Mouse (Mus musculus): ENCODE results near the gene Pbx3. TPM values are rescaled to one million over a fixed set of nuclear protein-coding genes. Genes with fewer than 3 reads are reported as not detected.

Pbx3 gene
- polyA plus RNA-seq, 1 experiment = 16.2 TPM

DNA sequence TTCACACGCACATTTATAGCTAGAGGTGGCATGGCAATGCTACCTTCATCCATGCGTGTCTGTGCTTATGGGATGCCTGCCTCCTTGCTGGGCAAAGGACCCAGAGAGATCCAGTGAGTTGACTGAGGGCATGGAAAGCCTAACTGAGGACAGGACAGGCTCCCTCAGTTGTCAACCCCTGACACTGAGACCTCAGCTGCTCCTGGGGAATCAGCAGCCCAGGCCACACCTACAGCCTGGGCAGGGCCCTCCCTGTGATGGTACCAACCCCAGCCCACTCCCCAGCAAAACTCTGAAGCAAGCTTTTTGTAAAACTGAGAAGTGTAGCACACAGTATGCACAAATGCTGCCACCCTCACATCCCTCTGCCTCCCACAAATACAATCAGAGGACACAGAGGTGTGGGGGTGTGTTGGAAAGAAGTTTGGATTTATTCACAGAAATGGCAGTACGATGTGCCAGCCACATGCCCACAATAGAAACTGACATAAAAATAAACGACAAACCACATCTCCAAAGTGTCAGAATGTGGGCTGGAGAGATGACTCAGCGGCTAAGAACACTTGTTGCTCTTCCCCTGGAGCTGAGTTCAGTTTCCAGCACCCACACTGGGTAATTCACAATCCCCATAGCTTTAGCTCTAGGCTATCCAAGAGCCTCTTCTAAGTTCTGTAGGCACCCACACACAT lies 233.3 kb downstream of the Pbx3 start:
- Histone ChIP-seq H3K27me3 (ENCODE audit: control insufficient read depth, insufficient read depth, low read length, poor library complexity, severe bottlenecking) (no peaks in the 10 kb centered on the region), H3K9me3 (replicated peaks; ENCODE audit: control insufficient read depth, insufficient read depth, low read length, poor library complexity, severe bottlenecking) (no peaks in the 10 kb centered on the region), H3K36me3 (ENCODE audit: control insufficient read depth, insufficient read depth, low read length, poor library complexity, severe bottlenecking) (no peaks in the 10 kb centered on the region), H3K4me1 (ENCODE audit: control insufficient read depth, insufficient read depth, low read length) (no peaks in the 10 kb centered on the region), H3K9ac (ENCODE audit: low read depth, poor library complexity, severe bottlenecking) (no peak overlapping the region), H3K27ac (ENCODE audit: insufficient read depth, low read length) (no peak overlapping the region), H3K4me3 (ENCODE audit: low read depth, low read length) (no peak overlapping the region)
- TF ChIP-seq CTCF (IDR thresholded peaks at IDR 0.05; ENCODE audit: low read depth, low read length) (no peak), EP300 (IDR thresholded peaks at IDR 0.05; ENCODE audit: insufficient read depth, low read depth, low read length) (no peak), POLR2A (IDR thresholded peaks at IDR 0.05; ENCODE audit: insufficient read depth, low read length) (no peak)

DNA sequence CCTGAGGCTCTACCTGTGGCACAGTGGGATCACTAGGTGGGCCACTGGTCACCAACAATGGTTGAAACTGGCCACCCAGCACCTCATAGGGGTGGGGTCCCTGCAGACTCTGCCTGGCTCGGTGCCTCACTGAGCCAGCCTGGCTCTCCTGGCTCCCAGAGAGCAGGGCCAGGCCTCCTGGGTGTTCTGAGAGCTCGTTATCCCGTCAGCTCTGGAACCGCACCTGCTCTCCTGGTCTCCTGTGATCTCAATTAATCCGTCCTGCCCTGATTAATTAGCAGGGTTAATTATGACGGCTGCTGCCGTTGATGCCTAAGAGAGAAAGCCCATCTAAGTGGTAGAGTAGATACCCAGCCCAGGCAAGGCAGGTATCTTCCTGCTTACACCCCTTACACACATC lies 237.6 kb downstream of the Pbx3 start:
- H3K4me1 ChIP-seq (ENCODE audit: control insufficient read depth, insufficient read depth, low read length) = no peaks in the 10 kb centered on the region
- no peak overlapping the region for H3K27ac ChIP-seq (ENCODE audit: insufficient read depth, low read length)
- H3K4me3 ChIP-seq (ENCODE audit: low read depth, low read length) = no peak overlapping the region
- no peaks in the 10 kb centered on the region for H3K36me3 ChIP-seq (ENCODE audit: control insufficient read depth, insufficient read depth, low read length, poor library complexity, severe bottlenecking)
- H3K9me3 ChIP-seq (replicated peaks; ENCODE audit: control insufficient read depth, insufficient read depth, low read length, poor library complexity, severe bottlenecking) = no peaks in the 10 kb centered on the region
- H3K27me3 ChIP-seq (ENCODE audit: control insufficient read depth, insufficient read depth, low read length, poor library complexity, severe bottlenecking) = no peaks in the 10 kb centered on the region
- H3K9ac ChIP-seq (ENCODE audit: low read depth, poor library complexity, severe bottlenecking) = no peak overlapping the region
- TF ChIP-seq CTCF (IDR thresholded peaks at IDR 0.05; ENCODE audit: low read depth, low read length) (no peak), POLR2A (IDR thresholded peaks at IDR 0.05; ENCODE audit: insufficient read depth, low read length) (no peak), EP300 (IDR thresholded peaks at IDR 0.05; ENCODE audit: insufficient read depth, low read depth, low read length) (no peak)

DNA sequence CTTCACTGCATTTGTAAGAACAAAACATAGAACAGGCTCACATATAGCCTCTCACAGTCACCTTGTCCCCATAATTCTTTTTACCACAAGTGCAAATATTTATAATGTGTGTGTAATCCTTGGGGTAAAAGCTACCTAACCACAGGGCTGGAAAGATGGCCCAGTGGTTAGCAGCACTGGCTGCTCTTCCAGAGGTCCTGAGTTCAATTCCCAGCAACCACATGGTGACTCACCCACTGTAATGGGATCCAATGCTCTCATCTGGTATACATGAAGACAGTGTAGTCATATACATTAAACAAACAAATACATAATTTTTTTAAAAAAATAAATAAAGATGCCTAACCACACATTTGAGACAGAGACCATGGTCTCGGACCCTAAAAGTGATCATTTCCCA lies 240.2 kb downstream of the Pbx3 start:
- Histone ChIP-seq H3K9ac (ENCODE audit: low read depth, poor library complexity, severe bottlenecking) (no peak overlapping the region), H3K4me1 (ENCODE audit: control insufficient read depth, insufficient read depth, low read length) (no peaks in the 10 kb centered on the region), H3K36me3 (ENCODE audit: control insufficient read depth, insufficient read depth, low read length, poor library complexity, severe bottlenecking) (no peaks in the 10 kb centered on the region), H3K27ac (ENCODE audit: insufficient read depth, low read length) (no peak overlapping the region), H3K9me3 (replicated peaks; ENCODE audit: control insufficient read depth, insufficient read depth, low read length, poor library complexity, severe bottlenecking) (no peaks in the 10 kb centered on the region), H3K27me3 (ENCODE audit: control insufficient read depth, insufficient read depth, low read length, poor library complexity, severe bottlenecking) (no peaks in the 10 kb centered on the region), H3K4me3 (ENCODE audit: low read depth, low read length) (no peak overlapping the region)
- TF ChIP-seq POLR2A (IDR thresholded peaks at IDR 0.05; ENCODE audit: insufficient read depth, low read length) (no peak), CTCF (IDR thresholded peaks at IDR 0.05; ENCODE audit: low read depth, low read length) (no peak), EP300 (IDR thresholded peaks at IDR 0.05; ENCODE audit: insufficient read depth, low read depth, low read length) (no peak)

DNA sequence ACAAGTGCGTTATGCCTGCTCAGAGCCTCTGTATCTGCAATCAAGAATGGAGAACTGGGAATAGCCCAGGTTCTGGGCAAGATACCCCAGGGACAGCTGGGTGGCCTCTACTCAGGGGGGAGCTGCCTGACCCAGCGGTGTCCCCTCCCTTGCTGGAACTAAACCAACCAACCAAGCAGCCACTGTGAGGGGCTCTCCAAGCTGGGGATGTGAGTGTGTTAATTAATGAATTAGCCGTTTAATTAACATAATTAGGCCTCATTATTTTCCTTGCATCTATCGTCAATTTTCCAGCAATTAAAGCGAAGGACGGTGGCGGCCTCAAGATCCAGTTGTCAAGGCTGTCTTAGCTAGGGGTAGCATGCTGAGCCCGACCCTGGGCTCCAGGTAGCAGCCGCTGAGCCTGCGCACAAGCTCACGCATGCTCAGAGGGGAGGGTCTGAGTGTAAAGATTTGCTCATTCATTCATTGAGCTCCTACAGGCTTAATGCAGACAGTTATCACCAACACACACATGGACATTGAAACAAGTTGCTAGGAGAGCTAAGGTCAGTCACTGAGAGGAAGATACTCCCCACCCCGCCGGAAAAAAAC lies 243.2 kb downstream of the Pbx3 start:
- no peak overlapping the region for H3K9ac ChIP-seq (ENCODE audit: low read depth, poor library complexity, severe bottlenecking)
- H3K27me3 ChIP-seq (ENCODE audit: control insufficient read depth, insufficient read depth, low read length, poor library complexity, severe bottlenecking) = no peaks in the 10 kb centered on the region
- H3K4me1 ChIP-seq (ENCODE audit: control insufficient read depth, insufficient read depth, low read length) = no peaks in the 10 kb centered on the region
- no peak for TF ChIP-seq CTCF (IDR thresholded peaks at IDR 0.05; ENCODE audit: low read depth, low read length)
- TF ChIP-seq POLR2A (IDR thresholded peaks at IDR 0.05; ENCODE audit: insufficient read depth, low read length) = no peak
- TF ChIP-seq EP300 (IDR thresholded peaks at IDR 0.05; ENCODE audit: insufficient read depth, low read depth, low read length) = no peak
- H3K36me3 ChIP-seq (ENCODE audit: control insufficient read depth, insufficient read depth, low read length, poor library complexity, severe bottlenecking) = no peaks in the 10 kb centered on the region
- no peaks in the 10 kb centered on the region for H3K9me3 ChIP-seq (replicated peaks; ENCODE audit: control insufficient read depth, insufficient read depth, low read length, poor library complexity, severe bottlenecking)
- no peak overlapping the region for H3K27ac ChIP-seq (ENCODE audit: insufficient read depth, low read length)
- no peak overlapping the region for H3K4me3 ChIP-seq (ENCODE audit: low read depth, low read length)

DNA sequence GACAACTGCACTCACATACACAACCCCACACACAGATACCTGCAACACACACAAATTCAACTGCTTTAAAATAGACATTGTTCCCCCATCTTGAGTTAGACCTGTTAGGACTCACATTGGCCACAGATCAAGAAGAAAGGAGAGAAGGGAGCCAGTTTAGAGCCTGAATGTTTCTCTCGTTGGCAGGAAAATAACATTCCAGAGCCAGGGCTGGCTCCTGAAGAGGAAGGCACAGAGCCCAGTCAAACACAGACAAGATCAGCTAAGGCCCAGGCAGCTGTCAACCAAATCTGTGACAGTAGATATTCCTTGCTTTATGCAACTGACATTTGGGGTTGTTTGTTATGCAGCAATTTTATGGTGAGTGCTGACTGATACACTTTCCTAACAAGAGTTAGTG lies 245.1 kb downstream of the Pbx3 start:
- no peaks in the 10 kb centered on the region for H3K9me3 ChIP-seq (replicated peaks; ENCODE audit: control insufficient read depth, insufficient read depth, low read length, poor library complexity, severe bottlenecking)
- H3K9ac ChIP-seq (ENCODE audit: low read depth, poor library complexity, severe bottlenecking) = no peak overlapping the region
- no peak overlapping the region for H3K4me3 ChIP-seq (ENCODE audit: low read depth, low read length)
- H3K36me3 ChIP-seq (ENCODE audit: control insufficient read depth, insufficient read depth, low read length, poor library complexity, severe bottlenecking) = no peaks in the 10 kb centered on the region
- H3K27me3 ChIP-seq (ENCODE audit: control insufficient read depth, insufficient read depth, low read length, poor library complexity, severe bottlenecking) = no peaks in the 10 kb centered on the region
- no peak overlapping the region for H3K27ac ChIP-seq (ENCODE audit: insufficient read depth, low read length)
- TF ChIP-seq POLR2A (IDR thresholded peaks at IDR 0.05; ENCODE audit: insufficient read depth, low read length) (no peak), EP300 (IDR thresholded peaks at IDR 0.05; ENCODE audit: insufficient read depth, low read depth, low read length) (no peak), CTCF (IDR thresholded peaks at IDR 0.05; ENCODE audit: low read depth, low read length) (no peak)
- H3K4me1 ChIP-seq (ENCODE audit: control insufficient read depth, insufficient read depth, low read length) = no peaks in the 10 kb centered on the region

DNA sequence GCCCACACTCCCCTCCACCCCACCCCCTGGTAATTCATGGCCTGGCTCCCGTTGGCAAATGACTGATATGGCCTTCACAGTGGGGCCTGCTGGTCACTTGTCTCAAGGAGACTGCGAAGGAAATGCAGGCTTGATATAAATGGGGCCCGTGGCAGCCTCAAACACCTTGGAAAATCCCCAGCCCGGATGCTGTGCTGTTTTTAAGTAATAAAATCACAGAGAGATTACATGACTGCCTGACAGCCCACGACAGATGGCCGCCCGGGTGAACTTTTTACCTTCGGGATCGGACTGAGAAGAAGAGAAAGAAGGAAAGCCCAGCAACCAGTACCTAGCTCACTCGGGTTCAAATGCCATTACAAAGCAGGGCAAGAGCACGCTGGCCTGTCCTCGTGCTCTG lies 249.0 kb downstream of the Pbx3 start:
- H3K4me1 ChIP-seq (ENCODE audit: control insufficient read depth, insufficient read depth, low read length) = no peaks in the 10 kb centered on the region

More for the DNA sequence above, 249.0 kb downstream of the Pbx3 start:
- Histone ChIP-seq H3K36me3 (ENCODE audit: control insufficient read depth, insufficient read depth, low read length, poor library complexity, severe bottlenecking) (no peaks in the 10 kb centered on the region), H3K9me3 (replicated peaks; ENCODE audit: control insufficient read depth, insufficient read depth, low read length, poor library complexity, severe bottlenecking) (no peaks in the 10 kb centered on the region), H3K27me3 (ENCODE audit: control insufficient read depth, insufficient read depth, low read length, poor library complexity, severe bottlenecking) (no peaks in the 10 kb centered on the region), H3K27ac (ENCODE audit: insufficient read depth, low read length) (no peak overlapping the region), H3K9ac (ENCODE audit: low read depth, poor library complexity, severe bottlenecking) (no peak overlapping the region), H3K4me3 (ENCODE audit: low read depth, low read length) (no peak overlapping the region)
- TF ChIP-seq EP300 (IDR thresholded peaks at IDR 0.05; ENCODE audit: insufficient read depth, low read depth, low read length) = no peak
- no peak for TF ChIP-seq CTCF (IDR thresholded peaks at IDR 0.05; ENCODE audit: low read depth, low read length)
- no peak for TF ChIP-seq POLR2A (IDR thresholded peaks at IDR 0.05; ENCODE audit: insufficient read depth, low read length)

Other genes starting within 250 kb of the Pbx3 start
- 46.8 and 48.1 TPM in 2 replicates for gene Mapkap1, start 33.6 kb upstream of the Pbx3 start, polyA plus RNA-seq (2011; ENCODE audit: insufficient read depth, insufficient read length, low read depth, missing spikeins)